Comparison of ENCODE assay signal across 14 mouse cellular contexts in the genomic region with DNA sequence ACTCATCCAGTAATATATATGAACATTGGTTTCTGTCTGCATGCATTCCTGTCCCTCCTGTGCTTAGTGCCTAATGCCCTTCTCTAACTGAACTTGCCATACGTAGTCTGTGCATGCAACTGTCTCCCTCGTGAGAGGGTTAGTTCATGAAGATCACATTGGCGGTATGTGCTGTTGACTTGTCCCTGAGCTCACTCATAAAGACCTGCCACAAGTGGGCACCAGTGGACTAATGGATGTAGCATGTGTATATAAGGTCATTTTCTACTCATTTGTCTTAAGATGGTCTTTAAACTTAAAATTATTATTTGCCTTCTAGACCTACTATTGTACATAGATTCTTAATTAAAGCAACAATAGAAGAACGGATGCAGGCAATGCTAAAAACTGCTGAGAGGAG.
DNase-seq lines count a peak whose midpoint lies in the region; ATAC-seq lines count a peak whose summit lies in the region.
"Had no signal": no experiment of that assay in that cellular context is flagged by ENCODE, and none has a peak within 500 bp of the region (broad histone marks: within the 10 kb centered on the region; RNA-seq: fewer than 3 reads in every experiment).

No protein-coding gene starts in this region.

- H3K4me2 ChIP-seq in kidney, embryonic 16.5 days (replicated peaks; ENCODE audit: low read depth, low read length), result no peak overlapping the region
- H3K4me2 ChIP-seq: midbrain, embryonic 11.5 days; neural tube, embryonic 15.5 days had no signal

- DNase-seq in cerebellum, postnatal 10 days, result peak; percentile 14 to 17
- DNase-seq in cerebellum, adult 11-12 months, result no peak
- peak; percentile 38 for DNase-seq in kidney, adult 9 months
- DNase-seq in ES-CJ7 (ENCODE audit: low read depth, low spot score), result peak; percentile 15
- DNase-seq in kidney, postnatal 36 days, result peak; percentile 25 to 55
- no peak for DNase-seq in frontal cortex, postnatal 14 days (ENCODE audit: low spot score in 2 of 2)
- DNase-seq in left cerebral cortex, postnatal 14 days (ENCODE audit: low spot score in 2 of 2), result no peak
- DNase-seq: adrenal gland, postnatal 14 days; cerebellum, adult 11 months had no signal

- peaks cover 36% of the 10 kb centered on the region for H3K36me3 ChIP-seq in kidney, embryonic 16.5 days (ENCODE audit: insufficient read depth, low read length)

- no peaks in the 10 kb centered on the region for H3K27me3 ChIP-seq in kidney, embryonic 16.5 days (ENCODE audit: insufficient read depth, low read length)
- H3K27me3 ChIP-seq: neural tube, embryonic 15.5 days had no signal

- no peak overlapping the region for H3K27ac ChIP-seq in kidney, embryonic 16.5 days (ENCODE audit: low read length)
- H3K27ac ChIP-seq: forebrain, embryonic 10.5 days; liver, embryonic 14.5 days; neural tube, embryonic 15.5 days had no signal

- 82% methylated on average over 4 of the region's 4 CpGs for WGBS in kidney, embryonic 16.5 days

- intact Hi-C loops in left cerebral cortex, postnatal 14 days (cut with DNase I), result loop anchor here (10.0 kb wide), 1 partner anchor 73 kb away; a partner anchor contains a TSS

- no peak for ATAC-seq in kidney, embryonic 16.5 days (ENCODE audit: low FRiP score, low TSS enrichment)

- no peak overlapping the region for H3K9ac ChIP-seq in kidney, embryonic 16.5 days (replicated peaks; ENCODE audit: low read length)
- H3K9ac ChIP-seq: liver, embryonic 14.5 days; neural tube, embryonic 15.5 days had no signal

- H3K4me1 ChIP-seq in kidney, embryonic 16.5 days (ENCODE audit: insufficient read depth, low read length), result no peaks in the 10 kb centered on the region
- H3K4me1 ChIP-seq: forebrain, embryonic 10.5 days; neural tube, embryonic 15.5 days had no signal

- H3K4me3 ChIP-seq in kidney, embryonic 16.5 days (ENCODE audit: low read length), result no peak overlapping the region
- H3K4me3 ChIP-seq: forebrain, embryonic 10.5 days; neural tube, embryonic 15.5 days had no signal

- H3K9me3 ChIP-seq in kidney, embryonic 16.5 days (ENCODE audit: low read length), result no peaks in the 10 kb centered on the region
- H3K9me3 ChIP-seq: forebrain, embryonic 10.5 days; neural tube, embryonic 15.5 days had no signal

Comparison
In these comparisons a context has a peak if more than half of its experiments do, and no peak if none do; other contexts are left out.
1. DNase-seq: peak in cerebellum, postnatal 10 days (2 of 2), kidney, adult 9 months (single experiment), ES-CJ7 (single experiment) and kidney, postnatal 36 days (2 of 2); none in cerebellum, adult 11-12 months (single experiment), frontal cortex, postnatal 14 days (0 of 2) and left cerebral cortex, postnatal 14 days (0 of 2).